Mouse (Mus musculus) T-helper 2 cell (primary cell): ENCODE measurements around the gene Ormdl1.
"Not testable (repeated sequence)": the region's sequence is repeated elsewhere in the genome, so short reads cannot be mapped to it uniquely, and the experiment has no call there.

Experiments
- in situ Hi-C: fragments of 300-600 bp; cut with MboI, MseI; formaldehyde crosslinking; loops from one replicate; pipeline ENCODE4 v1.15.1; 2025; ENCODE audit warnings: high pct_unique_total_duplicates

Gene Ormdl1

GRCm38 (mm10) chr1:53296581-53297383, at the start of gene Ormdl1, which contains the start of the genes Pms1 and Gm28778:
TSS of gene Ormdl1 (plus strand) at chr1:53297095.
TSS of gene Pms1 (minus strand) at chr1:53297018.
TSS of gene Gm28778 (plus strand) at chr1:53297111.
- in situ Hi-C loops, result loop anchor here (10.0 kb wide), 1 partner anchor 452 kb away; the partner anchor contains the start of gene Hibch

DNA sequence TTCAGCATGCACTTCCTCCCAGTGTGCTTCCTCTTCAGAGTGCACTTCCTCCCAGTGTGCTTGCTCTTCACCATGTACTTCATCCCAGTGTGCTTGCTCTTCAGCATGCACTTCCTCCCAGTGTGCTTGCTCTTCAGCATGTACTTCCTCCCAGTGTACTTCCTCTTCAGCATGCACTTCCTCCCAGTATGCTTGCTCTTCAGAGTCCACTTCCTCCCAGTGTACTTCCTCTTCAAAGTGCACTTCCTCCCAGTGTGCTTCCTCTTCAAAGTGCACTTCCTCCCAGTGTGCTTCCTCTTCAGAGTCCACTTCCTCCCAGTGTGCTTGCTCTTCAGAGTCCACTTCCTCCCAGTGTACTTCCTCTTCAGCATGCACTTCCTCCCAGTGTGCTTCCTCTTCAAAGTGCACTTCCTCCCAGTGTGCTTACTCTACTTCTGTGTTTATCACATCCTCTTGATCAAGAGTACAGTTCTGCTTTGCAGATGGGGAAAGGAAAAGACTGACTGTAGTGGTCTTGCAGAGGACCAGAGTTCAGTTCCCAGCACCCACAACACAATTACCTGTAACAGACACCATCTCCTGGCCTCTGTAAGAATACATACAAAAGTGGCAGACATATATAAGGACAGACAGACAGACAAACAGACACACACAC, 31.8 kb upstream of the Ormdl1 start:
- in situ Hi-C loops, result not testable (repeated sequence)

DNA sequence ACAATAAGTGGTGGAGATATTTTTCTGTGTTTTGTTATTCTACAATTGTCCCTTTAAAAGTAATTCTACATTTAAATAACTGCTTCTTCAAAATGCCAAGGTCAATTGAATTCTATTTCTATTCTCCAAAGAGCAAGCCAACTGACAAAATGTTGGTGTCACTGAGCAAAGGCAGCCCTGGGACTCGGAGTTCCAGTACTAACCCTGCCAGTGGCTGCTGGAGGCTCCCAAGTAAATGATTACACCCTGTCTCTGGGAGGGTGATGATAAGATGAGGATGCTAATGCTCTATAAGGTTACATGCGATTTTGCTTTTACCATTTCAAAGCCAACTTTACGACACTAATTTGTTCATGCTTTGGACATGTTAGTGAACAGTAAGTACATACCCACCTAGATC, 27.0 kb upstream of the Ormdl1 start:
- in situ Hi-C loops, result no loop called here

- in situ Hi-C loops, result no loop called here
Observed at GRCm38 (mm10) chr1:53272646-53273045, 24.2 kb upstream of the Ormdl1 start.

GRCm38 (mm10) chr1:53291197-53291596, 5.7 kb upstream of the Ormdl1 start:
- in situ Hi-C loops, result loop anchor here (10.0 kb wide), 1 partner anchor 446 kb away; the partner anchor contains the start of gene Hibch

GRCm38 (mm10) chr1:53300506-53300905, 3.6 kb downstream of the Ormdl1 start:
- in situ Hi-C loops, result no loop called here

- in situ Hi-C loops, result no loop called here
Observed at GRCm38 (mm10) chr1:53312989-53313967, 16.4 kb downstream of the Ormdl1 start, which contains the start of gene Osgepl1. TSS of gene Osgepl1 (plus strand) at chr1:53313624.

- in situ Hi-C loops, result no loop called here
Observed at GRCm38 (mm10) chr1:53321662-53322344, 24.9 kb downstream of the Ormdl1 start.

- in situ Hi-C loops, result no loop called here
Observed at GRCm38 (mm10) chr1:53323254-53323653, 26.4 kb downstream of the Ormdl1 start.

GRCm38 (mm10) chr1:53324277-53324676, 27.4 kb downstream of the Ormdl1 start:
- in situ Hi-C loops, result no loop called here

GRCm38 (mm10) chr1:53324827-53325494, 28.1 kb downstream of the Ormdl1 start:
- in situ Hi-C loops, result no loop called here

- in situ Hi-C loops, result not testable (repeated sequence)
Observed at GRCm38 (mm10) chr1:53333527-53333926, 36.6 kb downstream of the Ormdl1 start.

DNA sequence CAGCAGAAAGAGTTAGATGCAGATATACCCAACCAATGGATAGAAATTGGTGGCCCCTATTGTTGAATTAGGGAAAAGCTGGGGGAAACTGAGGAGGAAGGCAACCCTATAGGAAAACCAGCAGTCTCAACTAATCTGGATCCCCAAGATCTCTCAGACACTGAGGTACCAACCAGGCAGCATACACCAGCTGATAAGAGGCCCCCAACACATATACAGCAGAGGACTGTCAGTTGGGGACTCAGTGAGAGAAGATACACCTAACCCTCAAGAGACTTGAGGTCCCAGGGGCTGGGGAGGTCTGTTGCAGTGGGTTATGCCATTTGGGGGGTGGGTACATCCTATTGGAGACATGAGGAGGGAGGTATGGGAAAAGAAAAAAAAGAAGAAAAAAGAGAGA, 38.6 kb downstream of the Ormdl1 start:
- in situ Hi-C loops, result no loop called here

GRCm38 (mm10) chr1:53337403-53337802, 40.5 kb downstream of the Ormdl1 start:
- in situ Hi-C loops, result not testable (repeated sequence)

GRCm38 (mm10) chr1:53341071-53341470, 44.2 kb downstream of the Ormdl1 start:
- in situ Hi-C loops, result no loop called here

GRCm38 (mm10) chr1:53352327-53353261, 55.7 kb downstream of the Ormdl1 start, which contains the start of the genes Asdurf, Gm28551 and Asnsd1:
TSS of gene Asdurf (minus strand) at chr1:53352619.
TSS of gene Gm28551 (minus strand) at chr1:53352667.
TSS of gene Asnsd1 (minus strand) at chr1:53352752.
- in situ Hi-C loops, result loop anchor here (5.0 kb wide), 2 partner anchors 45 to 625 kb away; partner anchors contain the start of gene Mfsd6

GRCm38 (mm10) chr1:53358988-53359387, 62.1 kb downstream of the Ormdl1 start:
- in situ Hi-C loops, result no loop called here
